Mouse (Mus musculus) kidney, adult 18-20 months (tissue): ENCODE results near the gene Olfr286.

ENCODE experiments used
- DNase-seq: peaks from one replicate; pipeline ENCODE4 v3.0.0; 2021

Gene Olfr286

GRCm38 (mm10) chr15:98234350-98234749 lies at the start of gene Olfr286:
Gene Olfr286, minus strand, starts transcription at chr15:98234450.
- no peak for DNase-seq

- no peak for DNase-seq
Measured at GRCm38 (mm10) chr15:98257776-98258175, 23.5 kb upstream of the Olfr286 start.

GRCm38 (mm10) chr15:98257193-98257592 lies 22.9 kb upstream of the Olfr286 start, which contains the start of gene H1fnt:
Gene H1fnt, minus strand, starts transcription at chr15:98257293.
- DNase-seq = no peak

GRCm38 (mm10) chr15:98256271-98256670 lies 22.0 kb upstream of the Olfr286 start:
- peak; percentile 71 for DNase-seq

GRCm38 (mm10) chr15:98235442-98235841 lies 1.2 kb upstream of the Olfr286 start:
- DNase-seq = no peak

- DNase-seq = no peak
Measured at GRCm38 (mm10) chr15:98226096-98226495, 8.2 kb downstream of the Olfr286 start.

- no peak for DNase-seq
Measured at GRCm38 (mm10) chr15:98225610-98226009, 8.6 kb downstream of the Olfr286 start.

GRCm38 (mm10) chr15:98222377-98222776 lies 11.9 kb downstream of the Olfr286 start:
- DNase-seq = no peak

- DNase-seq = no peak
Measured at GRCm38 (mm10) chr15:98220877-98221276, 13.4 kb downstream of the Olfr286 start, which contains the start of the genes Gm44579 and Olfr287. Gene Gm44579, minus strand, starts transcription at chr15:98220977. Gene Olfr287, minus strand, starts transcription at chr15:98221056.

- no peak for DNase-seq
Measured at GRCm38 (mm10) chr15:98214130-98214529, 20.1 kb downstream of the Olfr286 start.

- peak; percentile 5 for DNase-seq
Measured at GRCm38 (mm10) chr15:98213336-98213870, 20.8 kb downstream of the Olfr286 start.

- DNase-seq = peak; percentile 25
Measured at GRCm38 (mm10) chr15:98209676-98210075, 24.6 kb downstream of the Olfr286 start.

- DNase-seq = no peak
Measured at GRCm38 (mm10) chr15:98195442-98195841, 38.8 kb downstream of the Olfr286 start, which contains the start of gene Olfr288. Gene Olfr288, minus strand, starts transcription at chr15:98195542.

GRCm38 (mm10) chr15:98184456-98184855 lies 49.8 kb downstream of the Olfr286 start:
- no peak for DNase-seq

GRCm38 (mm10) chr15:98181856-98182570 lies 52.2 kb downstream of the Olfr286 start:
- no peak for DNase-seq

GRCm38 (mm10) chr15:98181132-98181711 lies 53.0 kb downstream of the Olfr286 start:
- DNase-seq = peak; percentile 91

- no peak for DNase-seq
Measured at GRCm38 (mm10) chr15:98180567-98181131, 53.6 kb downstream of the Olfr286 start.

GRCm38 (mm10) chr15:98177320-98177719 lies 56.9 kb downstream of the Olfr286 start:
- DNase-seq = no peak
